Mouse (Mus musculus) spleen, postnatal 4 days (tissue): ENCODE data around the gene Olfr641.

Experiments
- DNase-seq, 2 experiments: peaks; one replicate each; pipeline ENCODE4 v3.0.0; 2022; ENCODE audit warnings: low spot score in 2 of 2

Gene Olfr641

GRCm38 (mm10) chr7:104035145-104035544 lies at the start of gene Olfr641:
Gene Olfr641 (plus strand): TSS chr7:104035445.
- DNase-seq, result no peak

DNA sequence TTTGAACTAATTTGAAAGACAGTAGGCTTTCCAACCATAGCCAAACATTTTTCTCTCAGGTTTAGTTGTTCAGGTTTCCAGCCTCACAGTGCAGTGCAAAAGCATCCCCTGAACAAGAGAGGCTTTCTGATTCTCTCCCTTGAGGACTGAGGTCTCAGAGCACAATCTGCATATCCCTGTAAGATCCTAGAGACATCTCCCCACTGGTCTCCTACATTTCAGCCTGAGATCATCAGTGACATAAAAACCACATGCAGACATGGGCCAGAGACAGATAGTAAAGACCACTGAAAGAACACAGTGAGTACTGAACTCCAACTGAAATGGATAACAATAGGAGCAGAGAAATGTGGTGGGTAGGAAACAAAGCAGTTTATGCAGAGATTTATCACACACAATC lies 36.8 kb upstream of the Olfr641 start, which contains the start of gene Olfr638:
Gene Olfr638 (plus strand): TSS at position 301 of the 400 bp plus-strand sequence.
- no peak for DNase-seq

DNA sequence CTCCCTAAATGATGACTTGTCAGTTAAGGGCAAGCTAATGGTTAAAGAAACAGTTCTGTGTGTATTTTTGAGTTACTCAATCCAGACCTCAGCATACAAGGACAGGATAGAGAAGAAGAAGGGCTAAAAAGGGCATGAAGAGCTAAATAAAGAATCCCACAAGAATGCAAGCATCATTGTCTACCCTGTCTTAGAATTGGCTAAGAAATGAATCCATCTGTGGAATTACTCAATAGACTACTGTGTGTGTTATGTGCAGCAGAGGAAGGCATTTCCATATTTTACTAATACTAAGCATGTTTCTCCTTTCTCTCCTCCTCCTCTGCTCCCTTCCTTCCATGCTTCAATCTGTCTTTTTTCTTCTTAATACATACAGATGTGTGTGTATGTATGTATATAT lies 36.1 kb upstream of the Olfr641 start:
- no peak for DNase-seq

GRCm38 (mm10) chr7:104017203-104017602 lies 18.0 kb upstream of the Olfr641 start, which contains the start of gene Olfr639:
Gene Olfr639 (minus strand): TSS chr7:104017303.
- no peak for DNase-seq

- no peak for DNase-seq
These were observed 16.3 kb upstream of the Olfr641 start for GRCm38 (mm10) chr7:104018953-104019352.

- no peak for DNase-seq
These were observed 13.6 kb upstream of the Olfr641 start for GRCm38 (mm10) chr7:104021651-104022050.

DNA sequence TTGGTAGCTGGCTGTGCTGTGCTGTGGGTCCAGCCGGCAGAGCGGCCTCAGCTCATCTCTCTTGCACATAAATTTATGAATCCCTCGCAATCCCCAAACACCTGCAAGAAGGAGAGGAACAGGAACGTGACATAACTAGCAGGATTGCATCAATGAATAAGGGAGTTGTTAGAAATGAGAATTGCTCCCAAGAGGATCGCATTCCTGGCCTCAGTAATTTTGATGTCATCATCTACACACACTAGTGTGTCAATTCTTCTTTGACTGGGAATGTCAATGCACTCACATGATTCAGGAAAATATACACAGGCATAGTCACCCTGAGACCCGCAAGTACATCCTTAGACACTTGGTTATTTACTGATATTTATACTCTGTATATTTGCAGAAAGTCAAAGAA lies 9.8 kb upstream of the Olfr641 start, which contains the start of gene Olfr640:
Gene Olfr640 (minus strand): TSS at position 101 of the 400 bp plus-strand sequence.
- DNase-seq, result no peak

GRCm38 (mm10) chr7:104026978-104027377 lies 8.3 kb upstream of the Olfr641 start:
- no peak for DNase-seq

DNA sequence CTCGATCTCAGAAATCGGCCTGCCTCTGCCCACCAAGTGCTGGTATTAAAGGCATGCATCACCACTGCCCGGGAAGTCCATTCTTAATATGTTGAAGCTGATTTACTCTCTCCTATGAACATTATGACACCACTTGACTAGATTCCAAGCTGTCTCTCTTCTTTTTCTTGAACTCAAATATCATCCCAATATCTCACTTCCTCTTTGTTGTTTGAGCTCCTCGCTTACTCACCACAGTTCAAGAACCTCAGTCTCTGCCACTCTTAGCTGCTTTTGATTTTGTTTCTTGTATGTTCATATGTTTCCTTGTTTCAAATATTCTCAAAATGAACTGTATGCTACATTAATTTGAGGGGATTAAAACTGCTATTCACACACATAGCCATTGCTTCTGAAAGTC lies 15.5 kb downstream of the Olfr641 start:
- DNase-seq, result no peak

DNA sequence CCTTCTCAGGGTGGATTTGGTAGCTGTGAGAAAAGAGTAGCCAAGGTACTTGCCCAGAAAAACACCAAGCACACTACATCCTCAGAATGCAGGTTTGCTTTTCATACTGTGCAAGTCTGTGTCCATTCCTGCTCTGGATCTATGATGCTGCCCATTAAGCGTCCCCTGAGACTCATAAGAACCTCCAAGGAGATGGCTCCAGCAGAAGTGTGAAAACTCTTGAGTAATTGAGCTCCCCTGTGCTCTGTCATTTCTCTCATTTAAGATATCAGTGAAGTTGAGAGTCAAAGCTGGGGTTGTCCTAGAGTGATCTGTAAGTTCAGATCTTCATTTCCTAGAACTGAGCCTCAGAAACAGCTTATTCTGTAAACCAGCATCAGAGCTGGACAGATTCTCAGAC lies 17.3 kb downstream of the Olfr641 start, which contains the start of gene Olfr642:
Gene Olfr642 (minus strand): TSS at position 101 of the 400 bp plus-strand sequence.
- DNase-seq, result no peak

DNA sequence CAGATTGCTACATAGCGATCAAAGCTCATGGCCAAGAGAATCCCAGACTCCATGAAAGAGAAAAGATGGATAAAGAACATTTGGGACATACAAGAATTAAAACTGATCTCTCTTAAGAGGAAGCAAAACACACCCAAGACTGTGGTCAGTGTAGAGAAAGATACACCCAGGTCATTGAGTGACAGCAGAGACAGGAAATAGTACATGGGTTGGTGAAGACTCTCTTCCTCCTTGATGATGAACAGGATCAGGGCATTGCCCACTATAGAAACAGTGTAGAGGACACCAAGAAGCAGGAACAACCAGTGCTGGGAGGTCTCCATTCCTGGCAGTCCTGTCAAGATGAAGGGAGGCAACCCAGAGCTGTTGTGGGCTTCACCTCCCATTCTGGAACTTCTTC lies 24.0 kb downstream of the Olfr641 start:
- DNase-seq, result no peak

DNA sequence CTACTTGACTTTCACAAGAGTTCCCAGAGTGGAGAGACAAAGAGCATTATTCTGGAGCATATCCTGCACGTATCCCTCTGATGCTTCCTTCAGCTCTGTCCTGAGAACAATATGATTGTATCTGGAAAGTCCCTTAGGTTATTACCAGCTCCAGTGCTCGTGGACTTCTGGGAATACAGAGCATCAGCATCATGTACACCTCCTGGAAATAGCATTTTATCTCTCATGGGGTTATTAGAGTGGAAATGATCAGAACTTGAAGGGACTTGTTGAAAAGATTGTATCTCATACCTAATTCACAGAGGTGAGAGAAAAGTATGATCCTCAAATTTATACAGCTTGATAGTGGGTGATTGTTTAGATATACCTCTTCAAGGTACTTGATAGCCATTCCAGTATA lies 26.1 kb downstream of the Olfr641 start, which contains the start of gene 4930516K23Rik:
Gene 4930516K23Rik (minus strand): TSS at position 101 of the 400 bp plus-strand sequence.
- DNase-seq, result no peak

GRCm38 (mm10) chr7:104071769-104072168 lies 36.5 kb downstream of the Olfr641 start, which contains the start of gene Olfr644:
Gene Olfr644 (minus strand): TSS chr7:104071869.
- no peak for DNase-seq

DNA sequence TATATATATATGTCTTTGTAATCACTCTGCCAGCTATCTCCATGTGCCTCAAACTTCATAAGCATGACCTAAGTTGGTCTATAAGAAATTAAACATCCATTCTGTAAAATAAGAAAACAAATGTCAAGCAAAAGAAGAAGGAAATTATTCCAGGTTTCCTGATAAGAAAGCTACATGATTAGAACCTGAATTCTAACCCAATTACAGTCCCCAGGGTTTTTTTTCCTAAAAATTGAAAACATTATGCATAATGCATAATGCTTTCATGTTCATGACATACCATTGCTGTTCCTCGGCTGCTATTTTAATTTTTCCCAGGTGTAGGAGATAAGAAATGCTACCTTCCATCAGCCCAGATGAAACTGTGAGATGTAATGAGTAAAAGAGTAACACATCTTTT lies 50.1 kb downstream of the Olfr641 start, which contains the start of gene Olfr645:
Gene Olfr645 (minus strand): TSS at position 101 of the 400 bp plus-strand sequence.
- DNase-seq, result no peak
